Mouse (Mus musculus): ENCODE data around the gene Rgmb.

The Rgmb gene

DNA sequence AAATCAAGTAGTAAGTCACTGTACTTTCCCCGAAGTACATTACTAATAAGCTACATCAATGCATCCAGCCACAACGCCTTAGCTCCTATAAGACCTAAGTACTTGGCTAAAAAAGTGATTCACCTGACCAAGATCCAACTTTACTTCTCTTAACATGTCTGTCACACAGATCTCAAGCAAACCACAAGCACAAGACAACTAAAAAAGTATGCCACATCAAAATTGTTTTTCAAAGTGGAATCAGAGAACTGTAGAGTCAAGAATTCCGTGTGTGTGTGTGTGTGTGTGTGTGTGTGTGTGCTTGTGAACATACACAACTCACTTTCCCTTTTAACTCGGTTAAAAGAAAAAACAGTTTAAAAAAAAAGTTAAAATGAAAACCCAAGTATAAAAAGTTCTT lies 9.1 kb downstream of the Rgmb start:
- no peak for DNase-seq (ENCODE audit: low spot score)

GRCm38 (mm10) chr17:15820761-15821160 lies 10.1 kb downstream of the Rgmb start:
- DNase-seq (ENCODE audit: low spot score) = no peak

- DNase-seq (ENCODE audit: low spot score) = no peak
Observed at GRCm38 (mm10) chr17:15820146-15820545, 10.7 kb downstream of the Rgmb start.

GRCm38 (mm10) chr17:15818372-15818771 lies 12.5 kb downstream of the Rgmb start:
- DNase-seq (ENCODE audit: low spot score) = no peak

- no peak for DNase-seq (ENCODE audit: low spot score)
Observed at GRCm38 (mm10) chr17:15817634-15818033, 13.2 kb downstream of the Rgmb start.

GRCm38 (mm10) chr17:15817096-15817450 lies 13.8 kb downstream of the Rgmb start:
- no peak for DNase-seq (ENCODE audit: low spot score)

DNA sequence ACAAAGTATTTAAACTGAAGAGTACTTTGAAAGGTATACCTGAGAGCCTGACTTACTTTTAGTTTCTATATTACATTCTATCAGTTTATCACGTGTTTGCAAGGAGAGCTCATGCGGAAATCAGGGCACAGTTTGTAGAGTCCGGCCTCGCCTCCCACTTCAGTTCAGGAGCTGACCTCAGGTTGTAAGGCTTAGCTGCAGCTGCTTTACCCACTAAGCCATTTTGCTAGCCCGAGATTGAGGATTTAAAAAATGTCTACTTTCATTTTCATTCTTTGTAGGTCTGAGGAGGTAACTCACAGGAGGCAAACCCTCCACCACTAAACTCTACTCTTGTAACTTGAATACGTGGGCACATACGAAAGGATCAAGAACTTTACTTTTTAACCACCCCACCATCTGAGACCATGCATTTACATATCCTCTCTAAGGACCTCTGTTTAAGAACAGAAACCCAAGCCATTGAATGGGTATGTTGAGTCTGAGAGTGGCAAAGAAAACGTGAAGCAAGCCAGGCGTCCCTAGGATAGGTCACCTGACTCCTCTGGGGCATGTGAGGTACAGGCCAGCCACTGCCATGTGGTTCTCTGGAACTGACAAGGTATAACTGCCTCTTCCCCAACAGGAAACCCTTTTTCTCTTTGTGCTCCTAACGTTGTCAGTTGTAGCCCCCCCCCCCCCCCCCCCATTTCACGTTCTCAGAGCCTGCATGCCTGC lies 14.3 kb downstream of the Rgmb start:
- DNase-seq (ENCODE audit: low spot score) = no peak

GRCm38 (mm10) chr17:15815312-15816018 lies 15.4 kb downstream of the Rgmb start:
- no peak for DNase-seq (ENCODE audit: low spot score)

DNA sequence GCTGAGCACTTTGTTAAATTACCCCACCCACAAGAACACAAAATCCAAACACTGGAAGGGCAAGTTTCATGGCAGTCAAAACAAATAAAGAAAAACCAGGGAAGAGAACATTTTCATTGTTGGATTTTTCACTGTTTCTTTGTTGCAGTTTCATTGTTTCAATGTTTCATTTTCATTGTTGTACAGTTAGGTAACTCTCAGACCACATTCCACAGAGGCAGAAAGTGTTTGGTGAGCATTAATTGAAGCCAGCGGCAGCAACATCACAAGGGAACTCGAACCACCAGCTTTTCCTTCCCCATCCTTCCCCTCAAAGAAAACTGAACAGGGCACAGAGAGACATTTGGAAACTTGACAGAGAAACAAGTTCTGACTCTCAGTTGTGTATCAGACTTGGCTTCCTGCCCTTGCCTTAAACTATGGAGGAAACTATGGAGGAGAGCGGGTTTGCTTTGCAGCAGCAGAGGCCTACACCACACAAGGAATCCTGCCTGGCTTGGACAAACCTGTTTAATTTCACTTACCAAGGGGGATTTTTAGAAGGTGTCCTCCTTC lies 17.1 kb downstream of the Rgmb start:
- no peak for DNase-seq (ENCODE audit: low spot score)

GRCm38 (mm10) chr17:15812136-15812778 lies 18.6 kb downstream of the Rgmb start:
- no peak for DNase-seq (ENCODE audit: low spot score)

GRCm38 (mm10) chr17:15809949-15810348 lies 20.9 kb downstream of the Rgmb start:
- no peak for DNase-seq (ENCODE audit: low spot score)

DNA sequence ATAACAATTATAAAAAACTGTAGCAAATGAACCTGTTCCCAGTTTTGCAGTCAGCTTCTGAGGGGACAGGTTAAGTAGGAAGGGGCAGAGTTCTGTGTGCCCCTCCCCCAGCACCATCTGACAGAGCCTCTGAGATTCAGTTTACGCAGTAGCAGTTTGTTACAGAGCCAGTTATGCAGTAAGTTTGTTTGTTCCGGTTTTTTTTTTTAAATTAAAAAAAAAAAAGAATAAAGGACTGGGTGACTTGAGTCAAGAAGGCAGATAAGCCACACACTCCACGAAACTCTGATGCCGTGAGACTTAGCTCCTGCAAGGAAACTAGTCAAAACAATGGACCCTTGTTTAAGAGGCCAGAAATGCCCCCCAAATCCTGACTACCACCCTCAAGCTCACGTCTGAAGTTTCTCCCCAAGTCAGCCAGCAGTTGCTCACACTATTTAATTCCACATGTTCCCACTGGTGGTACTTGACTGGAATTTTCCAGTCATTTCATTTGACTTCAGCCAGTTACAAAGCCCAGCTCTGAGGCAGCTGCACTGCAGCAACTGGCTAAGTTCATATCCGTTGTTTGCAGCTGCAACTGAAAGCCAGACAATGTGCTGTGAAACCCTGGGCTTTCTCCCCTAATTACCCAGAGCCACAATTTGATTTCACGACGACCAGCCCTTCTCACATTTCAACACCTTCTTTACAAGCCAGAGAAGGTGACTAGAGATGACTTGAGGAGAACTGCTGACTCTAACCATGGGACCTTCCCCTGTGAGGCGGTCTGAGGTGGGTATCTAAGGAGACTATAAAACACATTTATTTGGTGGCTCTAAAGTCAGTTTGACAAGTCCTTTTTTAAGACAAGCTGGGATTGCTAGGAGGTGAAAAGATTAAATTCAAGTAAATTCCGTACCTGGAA lies 22.1 kb downstream of the Rgmb start:
- DNase-seq (ENCODE audit: low spot score) = no peak

GRCm38 (mm10) chr17:15808015-15808414 lies 22.8 kb downstream of the Rgmb start:
- no peak for DNase-seq (ENCODE audit: low spot score)

GRCm38 (mm10) chr17:15807295-15807984 lies 23.4 kb downstream of the Rgmb start:
- no peak for DNase-seq (ENCODE audit: low spot score)

GRCm38 (mm10) chr17:15804008-15804812 lies 26.6 kb downstream of the Rgmb start:
- DNase-seq (ENCODE audit: low spot score) = no peak

GRCm38 (mm10) chr17:15799195-15799793 lies 31.5 kb downstream of the Rgmb start:
- DNase-seq (ENCODE audit: low spot score) = no peak

DNA sequence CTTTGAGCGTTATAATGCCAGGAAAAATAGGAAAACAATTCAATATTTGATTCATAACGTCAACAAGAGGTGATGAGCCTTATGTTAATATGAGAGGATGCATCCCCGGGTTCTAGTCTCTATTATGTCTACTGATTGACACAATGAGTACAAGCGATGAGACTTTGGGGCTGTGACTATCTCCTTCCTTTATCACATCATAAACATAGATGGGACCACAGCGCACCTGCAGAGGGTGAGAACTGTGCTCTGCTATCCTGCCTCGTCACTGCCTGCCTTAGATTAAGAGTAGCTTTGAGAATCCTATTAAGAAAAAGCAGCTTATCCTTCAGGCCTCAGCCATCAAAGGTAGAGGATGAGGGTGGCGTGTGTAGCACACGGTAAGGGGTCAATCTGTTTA lies 40.1 kb downstream of the Rgmb start:
- DNase-seq (ENCODE audit: low spot score) = no peak

DNA sequence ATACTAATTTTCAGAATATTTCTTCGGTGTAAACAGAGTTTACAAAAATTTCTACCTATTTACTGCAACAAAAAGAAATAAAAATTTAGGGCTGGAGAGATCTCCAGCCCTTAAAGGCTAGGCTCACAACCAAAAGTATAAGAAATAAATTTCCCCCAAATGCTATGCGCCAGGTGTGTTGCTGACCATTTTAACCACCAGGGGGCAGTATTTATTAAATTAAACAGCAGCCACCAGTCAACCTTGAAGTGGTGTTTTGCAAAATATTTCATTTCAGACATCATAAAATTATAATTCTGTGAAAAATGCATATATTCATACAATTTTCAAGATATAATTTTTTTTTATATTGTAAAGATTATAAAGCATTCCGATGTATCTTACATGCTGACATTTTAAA lies 43.8 kb downstream of the Rgmb start:
- peak; percentile 54 for DNase-seq (ENCODE audit: low spot score)

GRCm38 (mm10) chr17:15777979-15778378 lies 52.9 kb downstream of the Rgmb start:
- DNase-seq (ENCODE audit: low spot score) = peak; percentile 72

GRCm38 (mm10) chr17:15776349-15776748 lies 54.5 kb downstream of the Rgmb start:
- no peak for DNase-seq (ENCODE audit: low spot score)
